Mouse (Mus musculus): ENCODE results near the gene Mmp21.
A peak's percentile ranks its signal among the peaks of the same experiment; 100 is the strongest.
"Not testable (repeated sequence)": the region's sequence is repeated elsewhere in the genome, so short reads cannot be mapped to it uniquely, and the experiment has no call there.

Gene Mmp21

GRCm38 (mm10) chr7:133679961-133680360, at the start of gene Mmp21:
Gene Mmp21, minus strand, starts transcription at chr7:133680061.
- DNase-seq: no peak

- DNase-seq: no peak
Measured at GRCm38 (mm10) chr7:133729351-133729750, 49.5 kb upstream of the Mmp21 start.

- DNase-seq: no peak
Measured at GRCm38 (mm10) chr7:133727027-133727426, 47.2 kb upstream of the Mmp21 start.

GRCm38 (mm10) chr7:133725571-133725970, 45.7 kb upstream of the Mmp21 start:
- no peak for DNase-seq

- DNase-seq: no peak
Measured at GRCm38 (mm10) chr7:133724844-133725243, 45.0 kb upstream of the Mmp21 start.

GRCm38 (mm10) chr7:133720616-133721015, 40.8 kb upstream of the Mmp21 start:
- DNase-seq: no peak

GRCm38 (mm10) chr7:133718580-133718979, 38.7 kb upstream of the Mmp21 start:
- no peak for DNase-seq

- DNase-seq: no peak
Measured at GRCm38 (mm10) chr7:133715387-133715786, 35.5 kb upstream of the Mmp21 start.

GRCm38 (mm10) chr7:133707301-133707700, 27.4 kb upstream of the Mmp21 start:
- DNase-seq: peak; percentile 31

- no peak for DNase-seq
Measured at GRCm38 (mm10) chr7:133703906-133704305, 24.0 kb upstream of the Mmp21 start.

GRCm38 (mm10) chr7:133702333-133702732, 22.5 kb upstream of the Mmp21 start:
- no peak for DNase-seq

GRCm38 (mm10) chr7:133701366-133701765, 21.5 kb upstream of the Mmp21 start:
- DNase-seq: no peak

- DNase-seq: no peak
Measured at GRCm38 (mm10) chr7:133699885-133700284, 20.0 kb upstream of the Mmp21 start.

GRCm38 (mm10) chr7:133698021-133698709, 18.3 kb upstream of the Mmp21 start:
- no peak for DNase-seq

- not testable (repeated sequence) for DNase-seq
Measured at GRCm38 (mm10) chr7:133685644-133686043, 5.8 kb upstream of the Mmp21 start.

- DNase-seq: no peak
Measured at GRCm38 (mm10) chr7:133684701-133685100, 4.8 kb upstream of the Mmp21 start.

- peak; percentile 24 for DNase-seq
Measured at GRCm38 (mm10) chr7:133684110-133684509, 4.2 kb upstream of the Mmp21 start.

- no peak for DNase-seq
Measured at GRCm38 (mm10) chr7:133683626-133684025, 3.8 kb upstream of the Mmp21 start.

- no peak for DNase-seq
Measured at GRCm38 (mm10) chr7:133679439-133679838, 422 bp downstream of the Mmp21 start.

- no peak for DNase-seq
Measured at GRCm38 (mm10) chr7:133678716-133679115, 1.1 kb downstream of the Mmp21 start.

- DNase-seq: peak; percentile 30
Measured at GRCm38 (mm10) chr7:133676002-133676401, 3.9 kb downstream of the Mmp21 start.

- no peak for DNase-seq
Measured at GRCm38 (mm10) chr7:133670846-133671245, 9.0 kb downstream of the Mmp21 start.

- DNase-seq: no peak
Measured at GRCm38 (mm10) chr7:133669946-133670345, 9.9 kb downstream of the Mmp21 start.

GRCm38 (mm10) chr7:133669071-133669470, 10.8 kb downstream of the Mmp21 start:
- peak; percentile 36 for DNase-seq

- no peak for DNase-seq
Measured at GRCm38 (mm10) chr7:133662467-133662866, 17.4 kb downstream of the Mmp21 start.

Measured in thymus, postnatal 4 days (tissue).